ENCODE assay signal across 21 mouse cellular contexts in genomic region chr14:71561906-71562305, GRCm38 (mm10).
DNase-seq lines count a peak whose midpoint lies in the region; ATAC-seq lines count a peak whose summit lies in the region.
"Had no signal": no experiment of that assay in that cellular context is flagged by ENCODE, and none has a peak within 500 bp of the region (broad histone marks: within the 10 kb centered on the region; RNA-seq: fewer than 3 reads in every experiment).

No protein-coding gene starts in this region.

- H3K9me3 ChIP-seq in forebrain, embryonic 15.5 days = no peaks in the 10 kb centered on the region
- no peaks in the 10 kb centered on the region for H3K9me3 ChIP-seq in forebrain, embryonic 12.5 days
- H3K9me3 ChIP-seq: embryonic facial prominence, embryonic 13.5 days; hindbrain, embryonic 12.5 days; lung, embryonic 15.5 days had no signal

- H3K27me3 ChIP-seq in forebrain, embryonic 15.5 days = no peaks in the 10 kb centered on the region
- H3K27me3 ChIP-seq in forebrain, embryonic 12.5 days = no peaks in the 10 kb centered on the region
- H3K27me3 ChIP-seq: embryonic facial prominence, embryonic 13.5 days; hindbrain, embryonic 12.5 days; lung, embryonic 15.5 days had no signal

- no peaks in the 10 kb centered on the region for H3K4me1 ChIP-seq in forebrain, embryonic 15.5 days
- H3K4me1 ChIP-seq in forebrain, embryonic 12.5 days = no peaks in the 10 kb centered on the region
- H3K4me1 ChIP-seq: embryonic facial prominence, embryonic 13.5 days; hindbrain, embryonic 12.5 days; lung, embryonic 15.5 days had no signal

- H3K27ac ChIP-seq in forebrain, embryonic 15.5 days (replicated peaks) = no peak overlapping the region
- H3K27ac ChIP-seq in forebrain, embryonic 12.5 days = no peak overlapping the region
- H3K27ac ChIP-seq: embryonic facial prominence, embryonic 13.5 days; hindbrain, embryonic 12.5 days; liver, embryonic 14.5 days; lung, embryonic 15.5 days; macrophage had no signal

- H3K4me3 ChIP-seq in forebrain, embryonic 15.5 days = no peak overlapping the region
- no peak overlapping the region for H3K4me3 ChIP-seq in forebrain, embryonic 12.5 days (replicated peaks)
- H3K4me3 ChIP-seq: embryonic facial prominence, embryonic 13.5 days; hindbrain, embryonic 12.5 days; lung, embryonic 15.5 days had no signal

- no peak overlapping the region for H3K9ac ChIP-seq in forebrain, embryonic 15.5 days (replicated peaks)
- no peak overlapping the region for H3K9ac ChIP-seq in forebrain, embryonic 12.5 days
- H3K9ac ChIP-seq: embryonic facial prominence, embryonic 13.5 days; hindbrain, embryonic 12.5 days; liver, embryonic 14.5 days; lung, embryonic 15.5 days had no signal

- ATAC-seq in forebrain, embryonic 15.5 days (replicated peaks) = peak; percentile 71
- ATAC-seq in forebrain, embryonic 12.5 days (ENCODE audit: low FRiP score) = no peak
- ATAC-seq: inflammation-experienced regulatory T-cells, adult 6 months had no signal

- H3K36me3 ChIP-seq in forebrain, embryonic 15.5 days = no peaks in the 10 kb centered on the region
- no peaks in the 10 kb centered on the region for H3K36me3 ChIP-seq in forebrain, embryonic 12.5 days (replicated peaks)
- H3K36me3 ChIP-seq: embryonic facial prominence, embryonic 13.5 days; hindbrain, embryonic 12.5 days; lung, embryonic 15.5 days had no signal

- 66% methylated on average over 4 of the region's 4 CpGs for WGBS in forebrain, embryonic 15.5 days
- WGBS in forebrain, embryonic 12.5 days = 79% methylated on average over 4 of the region's 4 CpGs

- no peak overlapping the region for H3K4me2 ChIP-seq in forebrain, embryonic 15.5 days (replicated peaks)
- H3K4me2 ChIP-seq in forebrain, embryonic 12.5 days = no peak overlapping the region
- H3K4me2 ChIP-seq: embryonic facial prominence, embryonic 13.5 days; heart, embryonic 11.5 days; hindbrain, embryonic 12.5 days; lung, embryonic 15.5 days; midbrain, embryonic 11.5 days had no signal

- DNase-seq in right cerebral cortex, adult 18-20 months = peak; percentile 7
- no peak for DNase-seq in right cerebral cortex, postnatal 25 days
- peak; percentile 22 to 35 for DNase-seq in layer of hippocampus, adult 8-10 months (ENCODE audit: low spot score in 2 of 2)
- no peak for DNase-seq in kidney, postnatal 10 days
- no peak for DNase-seq in lung, postnatal 14 days
- DNase-seq: cerebellum, adult 9-10 months; heart, postnatal 10 days; kidney, adult 2 months; kidney, postnatal 14 days; retina, postnatal 1 day; thymus, postnatal 4 days had no signal

Comparison
In these comparisons a context has a peak if more than half of its experiments do, and no peak if none do; other contexts are left out.
1. DNase-seq: peak in right cerebral cortex, adult 18-20 months (single experiment) and layer of hippocampus, adult 8-10 months (2 of 2); none in right cerebral cortex, postnatal 25 days (single experiment), kidney, postnatal 10 days (single experiment) and lung, postnatal 14 days (single experiment).